Mouse (Mus musculus): ENCODE measurements around the gene Zfp36. TPM values are rescaled to one million over a fixed set of nuclear protein-coding genes. Genes with fewer than 3 reads are reported as not detected.

The Zfp36 gene
- total and polyA plus RNA-seq, 3 experiments: 0.50 to 2.8 TPM; not detected in 1

GRCm38 (mm10) chr7:28373131-28373581, 6.9 kb downstream of the Zfp36 start (continued):
- no peak for TF ChIP-seq MYB (IDR thresholded peaks at IDR 0.05; ENCODE audit: low read depth, low read length)
- TF ChIP-seq RAD21 (IDR thresholded peaks at IDR 0.05; ENCODE audit: low read depth, low read length): peak; percentile 82
- TF ChIP-seq ZNF384 (IDR thresholded peaks at IDR 0.05; ENCODE audit: low read depth, low read length): 0 out of 2 replicates have a peak, but pooled peaks have one; percentile 59
- no peak for TF ChIP-seq BHLHE40 (IDR thresholded peaks at IDR 0.05; ENCODE audit: borderline replicate concordance, low read depth, low read length)
- TF ChIP-seq SMC3 (IDR thresholded peaks at IDR 0.05; ENCODE audit: low read depth, low read length): peak; percentile 89
- no peak for TF ChIP-seq POLR2AphosphoS2 (IDR thresholded peaks at IDR 0.05; ENCODE audit: low read length)
- TF ChIP-seq TCF12 (IDR thresholded peaks at IDR 0.05; ENCODE audit: low read depth, low read length): no peak
- TF ChIP-seq KAT2A (conservative IDR thresholded peaks at IDR 0.05; ENCODE audit: low read depth, low read length): no peak
- TF ChIP-seq CHD1 (IDR thresholded peaks at IDR 0.05; ENCODE audit: low read depth, low read length): no peak
- no peak for TF ChIP-seq USF2 (IDR thresholded peaks at IDR 0.05; ENCODE audit: borderline replicate concordance in 1 of 2, insufficient read depth in 1 of 2, low read depth in 1 of 2, low read length in 2 of 2)

GRCm38 (mm10) chr7:28372251-28373108, 7.6 kb downstream of the Zfp36 start, which contains the start of gene Plekhg2:
Gene Plekhg2 (minus strand): TSS chr7:28372599.
- H3K36me3 ChIP-seq (ENCODE audit: control insufficient read depth in 1 of 2, insufficient read depth in 2 of 2, low read length in 2 of 2): peaks cover 0 to 7% of the 10 kb centered on the region in 2 experiments; a peak in 2 of 4 replicates
- no peaks in the 10 kb centered on the region for H3K27me3 ChIP-seq (ENCODE audit: control insufficient read depth in 1 of 2, insufficient read depth in 2 of 2, low read length in 2 of 2)
- peaks cover 2% of the 10 kb centered on the region; the same call in 1 of the 2 replicates for H3K79me2 ChIP-seq (ENCODE audit: control insufficient read depth, insufficient read depth, low read length, poor library complexity)
- H3K4me3 ChIP-seq (ENCODE audit: control insufficient read depth in 1 of 2, insufficient read depth in 1 of 2, low read depth in 2 of 2, low read length in 2 of 2): peak within 1 kb of the TSS; percentile 62 to 79
- peak within 1 kb of the TSS; percentile 63 for H3K27ac ChIP-seq (ENCODE audit: control insufficient read depth, low read depth, low read length)
- H3K4me1 ChIP-seq (ENCODE audit: control insufficient read depth in 1 of 2, insufficient read depth in 2 of 2, low read length in 2 of 2): peaks cover 0 to 10% of the 10 kb centered on the region in 2 experiments; a peak in 2 of 4 replicates
- H3K9ac ChIP-seq (ENCODE audit: control insufficient read depth, low read depth, low read length, poor library complexity, severe bottlenecking): peak within 1 kb of the TSS; percentile 88
- DNase-seq (ENCODE audit: low read depth, low spot score): peak; percentile 99
- no peaks in the 10 kb centered on the region for H3K9me3 ChIP-seq (replicated peaks; ENCODE audit: insufficient read depth, low read length)
- no peak for TF ChIP-seq USF1 (IDR thresholded peaks at IDR 0.05; ENCODE audit: low read depth, low read length)
- peak; percentile 51 for TF ChIP-seq SMC3 (IDR thresholded peaks at IDR 0.05; ENCODE audit: low read depth, low read length)
- no peak for TF ChIP-seq MYC (IDR thresholded peaks at IDR 0.05; ENCODE audit: low read depth, low read length)
- TF ChIP-seq UBTF (IDR thresholded peaks at IDR 0.05; ENCODE audit: borderline replicate concordance, insufficient read depth, low read depth, low read length): 0 out of 2 replicates have a peak, but pooled peaks have one; percentile 67
- TF ChIP-seq JUND (IDR thresholded peaks at IDR 0.05; ENCODE audit: low read depth, low read length): no peak
- TF ChIP-seq HCFC1 (IDR thresholded peaks at IDR 0.05; ENCODE audit: low read depth, low read length): peak; percentile 65
- no peak for TF ChIP-seq GATA1 (IDR thresholded peaks at IDR 0.05; ENCODE audit: low read depth, low read length)
- no peak for TF ChIP-seq NRF1 (IDR thresholded peaks at IDR 0.05; ENCODE audit: insufficient read depth, low read depth, low read length, poor library complexity, severe bottlenecking)
- TF ChIP-seq NELFE (IDR thresholded peaks at IDR 0.05; ENCODE audit: low read depth, low read length): peak; percentile 43; the same call in 1 of the 2 replicates
- no peak for TF ChIP-seq POLR2AphosphoS2 (IDR thresholded peaks at IDR 0.05; ENCODE audit: low read length)
- TF ChIP-seq GABPA (IDR thresholded peaks at IDR 0.05; ENCODE audit: low read depth, low read length): no peak
- TF ChIP-seq MYB (IDR thresholded peaks at IDR 0.05; ENCODE audit: low read depth, low read length): no peak
- no peak for TF ChIP-seq ZC3H11A (IDR thresholded peaks at IDR 0.05; ENCODE audit: low read depth, low read length)
- TF ChIP-seq ELF1 (IDR thresholded peaks at IDR 0.05; ENCODE audit: low read depth, low read length): peak; percentile 43
- peak; percentile 81; the same call in 1 of the 2 replicates for TF ChIP-seq MAZ (IDR thresholded peaks at IDR 0.05; ENCODE audit: low read depth, low read length)
- no peak for TF ChIP-seq RCOR1 (IDR thresholded peaks at IDR 0.05; ENCODE audit: low read depth, low read length)
- TF ChIP-seq CTCF (IDR thresholded peaks at IDR 0.05 in 2 of 3, conservative IDR thresholded peaks at IDR 0.05 in 1 of 3; ENCODE audit: control insufficient read depth in 1 of 3, insufficient read depth in 1 of 3, low read depth in 2 of 3, low read length in 3 of 3, poor library complexity in 1 of 3, severe bottlenecking in 1 of 3): peak; percentile 52 to 85 (median 68); a peak in 5 of 6 replicates
- TF ChIP-seq ZKSCAN1 (IDR thresholded peaks at IDR 0.05; ENCODE audit: low read depth, low read length): no peak
- peak; percentile 56 to 63; a peak in 1 of 4 replicates for TF ChIP-seq POLR2A (IDR thresholded peaks at IDR 0.05; ENCODE audit: control insufficient read depth in 1 of 2, insufficient read depth in 1 of 2, low read depth in 1 of 2, low read length in 2 of 2, poor library complexity in 1 of 2)
- TF ChIP-seq POLR2AphosphoS5 (IDR thresholded peaks at IDR 0.05; ENCODE audit: borderline replicate concordance, low read depth, low read length): no peak
- no peak; the same call in 1 of the 2 replicates for TF ChIP-seq ZMIZ1 (IDR thresholded peaks at IDR 0.05; ENCODE audit: low read depth, low read length)
- peak; percentile 42; the same call in 1 of the 2 replicates for TF ChIP-seq ETS1 (IDR thresholded peaks at IDR 0.05; ENCODE audit: low read depth, low read length)
- TF ChIP-seq MXI1 (IDR thresholded peaks at IDR 0.05; ENCODE audit: low read depth, low read length): peak; percentile 52
- TF ChIP-seq SIN3A (IDR thresholded peaks at IDR 0.05; ENCODE audit: low read length): peak; percentile 56
- TF ChIP-seq TBP (IDR thresholded peaks at IDR 0.05; ENCODE audit: low read depth, low read length): peak; percentile 100
